Mouse (Mus musculus) hindbrain, embryonic 11.5 days (tissue): ENCODE results near the gene Ednra. TPM values are rescaled to one million over a fixed set of nuclear protein-coding genes. Genes with fewer than 3 reads are reported as not detected.

ENCODE experiments used
- ATAC-seq: fragments of 200-750 bp; cut with Nextera tagmentation; 2 replicates; pipeline ENCODE4 v1.8.0; 2017; ENCODE audit warnings: mild to moderate bottlenecking, moderate TSS enrichment, moderate library complexity; ENCODE audit not compliant: low FRiP score
- DNase-seq: peaks from one replicate; pipeline ENCODE4 v3.0.0-alpha.2; 2015; ENCODE audit warnings: low spot score
- H3K27ac ChIP-seq: fragments of 300-500 bp; sonication (generic); 2 replicates; pipeline ENCODE4 v1.5.1; 2014; ENCODE audit warnings: mild to moderate bottlenecking, low read depth, low read length
- H3K27me3 ChIP-seq: fragments of 300-500 bp; sonication (generic); 2 replicates; pipeline ENCODE4 v1.6.1; 2014; ENCODE audit warnings: mild to moderate bottlenecking, low read length, moderate library complexity, mixed read lengths; ENCODE audit not compliant: control insufficient read depth, insufficient read depth
- H3K36me3 ChIP-seq: fragments of 300-500 bp; sonication (generic); 2 replicates; pipeline ENCODE4 v1.6.1; 2014; ENCODE audit warnings: mild to moderate bottlenecking, low read length, moderate library complexity, mixed read lengths; ENCODE audit not compliant: control insufficient read depth, insufficient read depth
- H3K4me1 ChIP-seq: fragments of 300-500 bp; sonication (generic); replicated peaks from 2 replicates; pipeline ENCODE4 v1.6.1; 2014; ENCODE audit warnings: low read length, mixed read lengths; ENCODE audit not compliant: control insufficient read depth, insufficient read depth
- H3K4me2 ChIP-seq: fragments of 300-500 bp; sonication (generic); replicated peaks from 2 replicates; pipeline ENCODE4 v1.6.1; 2014; ENCODE audit warnings: mild to moderate bottlenecking, low read depth, low read length
- H3K4me3 ChIP-seq: fragments of 300-500 bp; sonication (generic); 2 replicates; pipeline ENCODE4 v1.5.1; 2014; ENCODE audit warnings: low read depth, low read length
- H3K9ac ChIP-seq: fragments of 300-500 bp; sonication (generic); 2 replicates; pipeline ENCODE4 v1.6.1; 2014; ENCODE audit warnings: low read depth, low read length
- H3K9me3 ChIP-seq: fragments of 300-500 bp; sonication (generic); 2 replicates; pipeline ENCODE4 v1.6.1; 2016; ENCODE audit warnings: low read length; ENCODE audit not compliant: control insufficient read depth
- WGBS: fragments of 180-500 bp; shearing (Covaris S2); extraction: QIAGEN DNeasy Blood & Tissue Kit; methylation state at CpG from one replicate; pipeline ENCODE4 v1.1.7; 2014; 5-methylcytosine and 5-hydroxymethylcytosine counted together
- polyA plus RNA-seq: library from polyadenylated mRNA; unstranded; fragments of >200 nt; fragmentation: Nextera tagmentation; extraction: Ambion mirVana; gene quantifications from 2 replicates; pipeline ENCODE4 v1.2.1, GENCODE M21; 2014

The Ednra gene
- polyA plus RNA-seq, 1 experiment from 2014 or later = 23.9 TPM

- H3K27me3 ChIP-seq = no peaks in the 10 kb centered on the region
- no peak overlapping the region for H3K9ac ChIP-seq
- no peaks in the 10 kb centered on the region for H3K4me1 ChIP-seq
- ATAC-seq (no peak), DNase-seq (no peak)
- no peaks in the 10 kb centered on the region for H3K9me3 ChIP-seq
- no peaks in the 10 kb centered on the region for H3K36me3 ChIP-seq
- WGBS = 57% methylated on average over 2 of the region's 2 CpGs
- H3K4me2 ChIP-seq = no peak overlapping the region
- H3K27ac ChIP-seq = no peak overlapping the region
- no peak overlapping the region for H3K4me3 ChIP-seq
Observed at GRCm38 (mm10) chr8:77733792-77734191, 9.5 kb upstream of the Ednra start.

GRCm38 (mm10) chr8:77732964-77733363 lies 8.7 kb upstream of the Ednra start:
- H3K4me2 ChIP-seq = no peak overlapping the region
- 83% methylated on average over 3 of the region's 3 CpGs for WGBS
- H3K9ac ChIP-seq = no peak overlapping the region
- no peak for ATAC-seq
- no peaks in the 10 kb centered on the region for H3K36me3 ChIP-seq
- H3K4me3 ChIP-seq = no peak overlapping the region
- H3K4me1 ChIP-seq = no peaks in the 10 kb centered on the region
- H3K27ac ChIP-seq = no peak overlapping the region
- DNase-seq = no peak
- no peaks in the 10 kb centered on the region for H3K27me3 ChIP-seq
- no peaks in the 10 kb centered on the region for H3K9me3 ChIP-seq

GRCm38 (mm10) chr8:77725406-77725805 lies 1.1 kb upstream of the Ednra start:
- no peak for DNase-seq
- no peaks in the 10 kb centered on the region for H3K9me3 ChIP-seq
- no peak overlapping the region for H3K4me2 ChIP-seq
- ATAC-seq = no peak
- WGBS = 78% methylated on average over 5 of the region's 5 CpGs
- no peaks in the 10 kb centered on the region for H3K36me3 ChIP-seq
- H3K9ac ChIP-seq = no peak overlapping the region
- no peaks in the 10 kb centered on the region for H3K27me3 ChIP-seq
- no peak overlapping the region for H3K27ac ChIP-seq
- no peak overlapping the region for H3K4me3 ChIP-seq
- H3K4me1 ChIP-seq = peaks cover 5% of the 10 kb centered on the region; the same call in 1 of the 2 replicates

- Histone ChIP-seq H3K27ac (peak overlapping the region; percentile 54), H3K4me2 (peak overlapping the region; percentile 71), H3K27me3 (no peaks in the 10 kb centered on the region), H3K36me3 (no peaks in the 10 kb centered on the region), H3K4me1 (peaks cover 5% of the 10 kb centered on the region; the same call in 1 of the 2 replicates), H3K9ac (peak overlapping the region; percentile 68), H3K9me3 (no peaks in the 10 kb centered on the region), H3K4me3 (peak overlapping the region; percentile 48)
- DNase-seq (peak; percentile 65), ATAC-seq (peak; percentile 80)
- WGBS = 0% methylated on average over 16 of the region's 16 CpGs
Observed at GRCm38 (mm10) chr8:77723534-77724045, 674 bp downstream of the Ednra start.

GRCm38 (mm10) chr8:77723018-77723417 lies 1.2 kb downstream of the Ednra start:
- H3K4me2 ChIP-seq = peak overlapping the region; percentile 71
- H3K9me3 ChIP-seq = no peaks in the 10 kb centered on the region
- H3K36me3 ChIP-seq = no peaks in the 10 kb centered on the region
- no peak for DNase-seq
- H3K9ac ChIP-seq = no peak overlapping the region
- ATAC-seq = no peak
- peak overlapping the region; percentile 48; the same call in 1 of the 2 replicates for H3K4me3 ChIP-seq
- peaks cover 5% of the 10 kb centered on the region; the same call in 1 of the 2 replicates for H3K4me1 ChIP-seq
- WGBS = 85% methylated on average over 4 of the region's 4 CpGs
- no peaks in the 10 kb centered on the region for H3K27me3 ChIP-seq
- H3K27ac ChIP-seq = no peak overlapping the region

GRCm38 (mm10) chr8:77718933-77719332 lies 5.3 kb downstream of the Ednra start:
- Histone ChIP-seq H3K9ac (no peak overlapping the region), H3K4me1 (peaks cover 5% of the 10 kb centered on the region; the same call in 1 of the 2 replicates), H3K36me3 (no peaks in the 10 kb centered on the region), H3K4me2 (no peak overlapping the region), H3K27ac (no peak overlapping the region), H3K9me3 (no peaks in the 10 kb centered on the region), H3K4me3 (no peak overlapping the region), H3K27me3 (no peaks in the 10 kb centered on the region)
- no peak for DNase-seq
- 76% methylated on average over 2 of the region's 2 CpGs for WGBS
- no peak for ATAC-seq

- H3K27me3 ChIP-seq = no peaks in the 10 kb centered on the region
- H3K4me3 ChIP-seq = no peak overlapping the region
- H3K36me3 ChIP-seq = no peaks in the 10 kb centered on the region
- H3K4me1 ChIP-seq = no peaks in the 10 kb centered on the region
- H3K4me2 ChIP-seq = no peak overlapping the region
- no peak for DNase-seq
- ATAC-seq = no peak
- no peak overlapping the region; the same call in 1 of the 2 replicates for H3K27ac ChIP-seq
- no peaks in the 10 kb centered on the region for H3K9me3 ChIP-seq
- H3K9ac ChIP-seq = no peak overlapping the region
- 47% methylated on average over 2 of the region's 2 CpGs for WGBS
Observed at GRCm38 (mm10) chr8:77717036-77717435, 7.2 kb downstream of the Ednra start.

- Histone ChIP-seq H3K9me3 (no peaks in the 10 kb centered on the region), H3K4me1 (no peaks in the 10 kb centered on the region), H3K27ac (no peak overlapping the region), H3K4me2 (no peak overlapping the region), H3K4me3 (no peak overlapping the region), H3K27me3 (no peaks in the 10 kb centered on the region), H3K36me3 (no peaks in the 10 kb centered on the region), H3K9ac (no peak overlapping the region)
- no peak for ATAC-seq
- WGBS = 75% methylated on average over 7 of the region's 7 CpGs
- DNase-seq = no peak
Observed at GRCm38 (mm10) chr8:77714455-77714854, 9.8 kb downstream of the Ednra start.

- Histone ChIP-seq H3K27me3 (no peaks in the 10 kb centered on the region), H3K27ac (no peak overlapping the region), H3K9me3 (no peaks in the 10 kb centered on the region), H3K4me2 (no peak overlapping the region), H3K4me1 (no peaks in the 10 kb centered on the region), H3K36me3 (no peaks in the 10 kb centered on the region), H3K4me3 (no peak overlapping the region), H3K9ac (no peak overlapping the region)
- no peak for DNase-seq
- no peak for ATAC-seq
- 80% methylated on average over 5 of the region's 5 CpGs for WGBS
Observed at GRCm38 (mm10) chr8:77713688-77714087, 10.6 kb downstream of the Ednra start.
